Mouse (Mus musculus) heart, postnatal 0 days (tissue): ENCODE data around the gene Lim2.

ENCODE experiments used
- CTCF ChIP-seq: IDR thresholded peaks from 2 replicates; pipeline ENCODE4 v1.5.1; 2016; ENCODE audit warnings: antibody characterized with exemption, control low read depth, low read depth
- EP300 ChIP-seq: IDR thresholded peaks from 2 replicates; pipeline ENCODE4 v1.6.1; 2016; ENCODE audit warnings: antibody characterized with exemption, low read depth

GRCm38 (mm10) chr7:43438611-43439010, 11.1 kb downstream of the Lim2 start:
- TF ChIP-seq EP300 (no peak), CTCF (no peak)
